Mouse (Mus musculus): Measurements from ENCODE around the gene Pp2d1. TPM values are rescaled to one million over a fixed set of nuclear protein-coding genes. Genes with fewer than 3 reads are reported as not detected.
"Not testable (repeated sequence)": the region's sequence is repeated elsewhere in the genome, so short reads cannot be mapped to it uniquely, and the experiment has no call there.

Gene Pp2d1
- polyA plus RNA-seq (2012) = not detected in 2 replicates

DNA sequence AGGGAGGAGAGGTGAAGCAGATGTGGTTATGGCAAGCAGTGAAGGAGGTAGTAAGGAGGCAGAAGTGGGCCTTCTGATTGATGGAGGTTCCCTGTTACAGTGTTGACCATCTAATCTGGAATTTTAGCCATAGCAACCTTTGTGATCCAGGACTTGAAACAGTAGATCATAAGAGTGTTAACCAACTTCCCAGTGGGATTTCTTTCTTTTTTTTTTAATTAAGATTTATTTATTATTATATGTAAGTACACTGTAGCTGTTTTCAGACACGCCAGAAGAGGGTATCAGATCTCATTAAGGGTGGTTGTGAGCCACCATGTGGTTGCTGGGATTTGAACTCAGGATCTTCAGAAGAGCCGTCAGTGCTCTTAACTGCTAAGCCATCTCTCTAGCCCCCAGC, at the start of gene Pp2d1:
Pp2d1 (minus strand) TSS at position 101 of the 400 bp plus-strand sequence.
- not testable (repeated sequence) for H3K9me3 ChIP-seq (ENCODE audit: control insufficient read depth, low read length); H3K27me3 ChIP-seq (ENCODE audit: control insufficient read depth); H3K4me1 ChIP-seq (ENCODE audit: control insufficient read depth); H3K4me3 ChIP-seq (replicated peaks); H3K36me3 ChIP-seq (ENCODE audit: control insufficient read depth)

GRCm38 (mm10) chr17:53588097-53588855, 49.0 kb upstream of the Pp2d1 start:
- Histone ChIP-seq H3K4me1 (ENCODE audit: control insufficient read depth) (peaks cover 33% of the 10 kb centered on the region), H3K9me3 (ENCODE audit: control insufficient read depth, low read length) (no peaks in the 10 kb centered on the region), H3K36me3 (ENCODE audit: control insufficient read depth) (peaks cover 30% of the 10 kb centered on the region), H3K4me3 (replicated peaks) (no peak overlapping the region), H3K27me3 (ENCODE audit: control insufficient read depth) (no peaks in the 10 kb centered on the region)
- no peak for TF ChIP-seq TAL1 (IDR thresholded peaks at IDR 0.05; ENCODE audit: low read length)
- TF ChIP-seq GATA1 (IDR thresholded peaks at IDR 0.05; ENCODE audit: low read length) = no peak

DNA sequence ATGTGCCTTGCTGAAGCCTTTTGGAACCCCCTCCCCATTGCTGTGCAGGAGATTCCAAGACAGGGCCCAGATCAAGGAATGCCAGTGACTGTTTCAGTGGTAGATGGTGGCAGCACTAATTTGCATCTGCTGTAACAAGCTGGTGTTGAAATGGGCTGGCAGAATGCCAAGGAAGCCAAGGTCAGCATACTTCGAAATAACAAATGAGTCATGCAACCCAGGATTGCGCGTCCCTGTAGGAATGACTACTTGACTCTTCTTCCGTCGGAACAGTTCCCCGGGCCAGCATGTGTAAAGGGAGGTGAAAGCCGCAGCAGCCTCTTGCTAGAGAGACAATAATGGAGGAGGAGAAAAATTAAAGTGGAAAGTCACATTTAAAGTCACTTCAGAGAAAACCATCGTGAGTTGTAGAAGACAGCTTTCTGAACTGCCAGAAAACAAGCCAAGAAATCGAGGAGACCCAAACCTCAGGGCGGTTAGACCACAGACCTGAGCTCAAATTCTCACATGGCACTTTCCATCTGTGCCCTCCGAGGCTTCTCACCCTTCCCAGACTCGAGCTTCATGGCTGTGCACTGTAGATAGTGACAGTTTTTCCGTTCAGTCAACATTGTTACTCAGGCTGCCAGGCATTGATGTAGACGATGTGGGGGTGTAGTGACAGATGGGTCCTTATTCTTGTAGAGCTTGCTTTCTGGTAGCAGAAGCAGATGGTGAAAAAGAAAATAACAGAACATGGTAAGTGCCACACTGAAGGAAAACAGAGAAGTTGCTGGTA, 48.0 kb upstream of the Pp2d1 start:
- TF ChIP-seq TAL1 (IDR thresholded peaks at IDR 0.05; ENCODE audit: low read length) (no peak; the same call in 2 of the 3 replicates), GATA1 (IDR thresholded peaks at IDR 0.05; ENCODE audit: low read length) (no peak)
- Histone ChIP-seq H3K27me3 (ENCODE audit: control insufficient read depth) (no peaks in the 10 kb centered on the region), H3K4me3 (replicated peaks) (peak overlapping the region; percentile 5), H3K4me1 (ENCODE audit: control insufficient read depth) (peaks cover 39% of the 10 kb centered on the region), H3K36me3 (ENCODE audit: control insufficient read depth) (peaks cover 40% of the 10 kb centered on the region), H3K9me3 (ENCODE audit: control insufficient read depth, low read length) (no peaks in the 10 kb centered on the region)

DNA sequence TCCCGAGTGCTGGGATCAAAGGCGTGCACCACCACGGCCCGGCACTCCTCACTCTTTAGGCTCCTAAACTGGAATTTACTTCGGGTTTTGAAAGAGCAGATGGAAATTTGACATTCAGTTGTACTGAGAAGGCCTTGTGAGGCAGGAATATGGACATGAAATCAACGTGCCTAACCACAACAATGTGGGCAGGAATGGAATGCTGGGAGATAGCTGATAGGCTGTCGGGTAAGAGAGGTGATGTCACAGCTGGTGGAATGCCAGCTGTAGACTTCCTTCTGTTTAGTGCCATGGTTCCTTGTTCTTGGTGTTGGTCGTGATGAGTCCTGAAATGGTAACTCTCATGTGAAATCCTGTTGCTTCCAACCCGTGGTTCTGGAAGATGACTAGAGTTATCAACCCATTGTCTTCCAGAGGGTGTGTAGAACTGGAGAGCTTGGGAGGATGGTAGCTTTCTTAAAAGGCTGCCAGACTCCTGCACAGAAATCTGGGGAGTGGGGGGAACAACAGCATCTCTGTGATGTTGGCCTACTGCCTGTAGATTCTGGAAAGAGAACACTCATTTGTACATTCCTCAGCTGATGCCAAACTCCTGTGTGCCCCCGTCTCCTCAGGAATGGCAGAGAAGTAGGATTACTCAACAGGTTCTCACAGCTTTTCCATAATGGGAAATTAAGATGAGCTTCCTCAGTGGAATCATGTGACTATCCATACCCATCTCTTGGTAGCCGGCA, 44.8 kb upstream of the Pp2d1 start:
- Histone ChIP-seq H3K9me3 (ENCODE audit: control insufficient read depth, low read length) (no peaks in the 10 kb centered on the region), H3K27me3 (ENCODE audit: control insufficient read depth) (no peaks in the 10 kb centered on the region), H3K4me1 (ENCODE audit: control insufficient read depth) (peaks cover 53% of the 10 kb centered on the region), H3K4me3 (replicated peaks) (no peak overlapping the region), H3K36me3 (ENCODE audit: control insufficient read depth) (peaks cover 46% of the 10 kb centered on the region)
- no peak for TF ChIP-seq TAL1 (IDR thresholded peaks at IDR 0.05; ENCODE audit: low read length)
- TF ChIP-seq GATA1 (IDR thresholded peaks at IDR 0.05; ENCODE audit: low read length) = no peak

DNA sequence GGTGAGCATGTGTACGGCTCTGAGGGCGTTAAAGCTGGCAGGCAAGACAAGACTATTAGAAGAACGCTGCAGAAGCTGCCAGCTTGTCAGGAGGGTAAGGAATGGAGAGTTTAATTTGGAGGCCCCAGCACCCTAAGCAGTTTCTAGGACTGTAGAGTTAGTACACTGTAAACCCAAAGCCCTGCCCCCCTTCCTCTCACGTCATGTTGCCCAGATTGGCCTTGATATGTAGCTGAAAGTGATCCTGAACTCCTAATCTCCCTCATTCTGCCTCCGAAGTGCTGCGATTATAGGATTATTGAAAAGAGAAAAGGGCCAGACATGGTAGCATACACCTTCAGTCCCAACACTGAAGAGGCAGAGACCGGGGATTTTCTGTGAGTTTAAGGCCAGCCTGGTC, 43.6 kb upstream of the Pp2d1 start:
- no peaks in the 10 kb centered on the region for H3K27me3 ChIP-seq (ENCODE audit: control insufficient read depth)
- no peak overlapping the region for H3K4me3 ChIP-seq (replicated peaks)
- TF ChIP-seq TAL1 (IDR thresholded peaks at IDR 0.05; ENCODE audit: low read length) (no peak), GATA1 (IDR thresholded peaks at IDR 0.05; ENCODE audit: low read length) (no peak)
- peaks cover 54% of the 10 kb centered on the region for H3K4me1 ChIP-seq (ENCODE audit: control insufficient read depth)
- no peaks in the 10 kb centered on the region for H3K9me3 ChIP-seq (ENCODE audit: control insufficient read depth, low read length)
- H3K36me3 ChIP-seq (ENCODE audit: control insufficient read depth) = peaks cover 41% of the 10 kb centered on the region

DNA sequence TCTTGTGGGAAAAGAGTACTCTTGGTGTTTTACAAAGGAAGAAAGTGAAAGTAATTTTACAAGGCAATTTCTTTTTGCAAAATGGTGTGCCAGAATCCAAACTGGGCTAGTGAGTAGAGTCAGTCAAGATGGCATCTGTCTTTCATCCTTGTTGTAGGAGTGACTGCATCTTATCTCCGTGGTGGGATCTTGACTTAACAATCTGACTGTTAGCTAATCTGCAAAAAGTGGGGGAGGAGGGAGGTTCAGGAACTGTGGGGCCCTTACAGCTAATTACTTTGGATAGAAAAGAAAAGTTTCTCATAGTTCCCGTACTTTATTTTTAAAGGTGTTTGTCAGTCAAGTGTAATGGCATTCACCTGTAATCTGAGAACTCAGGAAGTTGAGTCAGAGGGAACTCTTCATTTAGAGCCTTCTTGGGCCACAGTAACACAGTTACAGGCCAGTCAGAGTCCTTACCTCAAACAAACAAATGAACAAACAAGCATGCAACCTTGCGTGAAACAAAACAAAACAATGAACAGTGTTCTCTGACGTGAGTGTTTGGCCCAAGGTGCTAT, 42.9 kb upstream of the Pp2d1 start:
- peaks cover 49% of the 10 kb centered on the region for H3K4me1 ChIP-seq (ENCODE audit: control insufficient read depth)
- TF ChIP-seq TAL1 (IDR thresholded peaks at IDR 0.05; ENCODE audit: low read length) (no peak), GATA1 (IDR thresholded peaks at IDR 0.05; ENCODE audit: low read length) (no peak)
- H3K27me3 ChIP-seq (ENCODE audit: control insufficient read depth) = no peaks in the 10 kb centered on the region

GRCm38 (mm10) chr17:53580237-53580636, 41.0 kb upstream of the Pp2d1 start:
- peaks cover 38% of the 10 kb centered on the region for H3K4me1 ChIP-seq (ENCODE audit: control insufficient read depth)
- no peaks in the 10 kb centered on the region for H3K27me3 ChIP-seq (ENCODE audit: control insufficient read depth)
- H3K9me3 ChIP-seq (ENCODE audit: control insufficient read depth, low read length) = no peaks in the 10 kb centered on the region
- TF ChIP-seq GATA1 (IDR thresholded peaks at IDR 0.05; ENCODE audit: low read length) = no peak
- H3K36me3 ChIP-seq (ENCODE audit: control insufficient read depth) = peaks cover 45% of the 10 kb centered on the region
- no peak overlapping the region for H3K4me3 ChIP-seq (replicated peaks)

More for the DNA sequence above, 42.9 kb upstream of the Pp2d1 start:
- no peaks in the 10 kb centered on the region for H3K9me3 ChIP-seq (ENCODE audit: control insufficient read depth, low read length)
- peaks cover 38% of the 10 kb centered on the region for H3K36me3 ChIP-seq (ENCODE audit: control insufficient read depth)
- no peak overlapping the region for H3K4me3 ChIP-seq (replicated peaks)

GRCm38 (mm10) chr17:53579612-53580011, 40.4 kb upstream of the Pp2d1 start:
- Histone ChIP-seq H3K27me3 (ENCODE audit: control insufficient read depth) (no peaks in the 10 kb centered on the region), H3K36me3 (ENCODE audit: control insufficient read depth) (peaks cover 42% of the 10 kb centered on the region), H3K4me3 (replicated peaks) (no peak overlapping the region), H3K9me3 (ENCODE audit: control insufficient read depth, low read length) (no peaks in the 10 kb centered on the region), H3K4me1 (ENCODE audit: control insufficient read depth) (peaks cover 38% of the 10 kb centered on the region)
- TF ChIP-seq GATA1 (IDR thresholded peaks at IDR 0.05; ENCODE audit: low read length) (no peak), TAL1 (IDR thresholded peaks at IDR 0.05; ENCODE audit: low read length) (no peak)

DNA sequence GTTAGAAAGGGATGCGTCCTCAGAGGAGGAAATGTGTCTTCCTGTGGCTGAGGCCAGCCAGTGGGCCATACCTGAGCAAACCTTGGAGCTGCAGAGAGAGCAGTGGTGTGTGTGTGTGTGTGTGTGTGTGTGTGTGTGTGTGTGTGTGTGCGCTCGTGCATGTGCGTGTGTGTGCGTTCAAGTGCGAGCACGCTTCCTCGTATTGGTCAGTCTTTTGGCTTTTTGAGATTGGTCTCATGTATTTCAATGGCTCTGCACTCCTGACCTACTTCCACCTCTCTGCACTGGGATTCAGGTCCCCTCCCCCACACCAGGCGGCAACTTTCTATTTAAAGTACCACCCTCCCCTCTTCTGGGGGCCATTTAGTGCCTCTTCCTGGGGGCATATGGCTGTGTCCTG, 39.5 kb upstream of the Pp2d1 start:
- Histone ChIP-seq H3K36me3 (ENCODE audit: control insufficient read depth) (peaks cover 38% of the 10 kb centered on the region), H3K4me1 (ENCODE audit: control insufficient read depth) (peaks cover 37% of the 10 kb centered on the region), H3K4me3 (replicated peaks) (no peak overlapping the region), H3K9me3 (ENCODE audit: control insufficient read depth, low read length) (no peaks in the 10 kb centered on the region), H3K27me3 (ENCODE audit: control insufficient read depth) (no peaks in the 10 kb centered on the region)
- TF ChIP-seq TAL1 (IDR thresholded peaks at IDR 0.05; ENCODE audit: low read length) (no peak), GATA1 (IDR thresholded peaks at IDR 0.05; ENCODE audit: low read length) (no peak)
